Mouse (Mus musculus): ENCODE measurements around the gene Psma6. TPM values are rescaled to one million over a fixed set of nuclear protein-coding genes. Genes with fewer than 3 reads are reported as not detected.
A peak's percentile ranks its signal among the peaks of the same experiment; 100 is the strongest.

Psma6 gene
- polyA plus RNA-seq, 1 experiment from 2014 or later: 499 TPM

GRCm38 (mm10) chr12:55448457-55448856 lies 64.4 kb downstream of the Psma6 start:
- Histone ChIP-seq H3K4me3 (no peak overlapping the region), H3K9me3 (replicated peaks) (no peaks in the 10 kb centered on the region), H3K4me1 (peaks cover 42% of the 10 kb centered on the region), H3K27me3 (ENCODE audit: low read depth, poor library complexity, severe bottlenecking) (no peaks in the 10 kb centered on the region), H3K36me3 (no peaks in the 10 kb centered on the region), H3K27ac (no peak overlapping the region)
- no peak for DNase-seq (ENCODE audit: low spot score)
- WGBS: 81% methylated on average over 2 of the region's 2 CpGs

DNA sequence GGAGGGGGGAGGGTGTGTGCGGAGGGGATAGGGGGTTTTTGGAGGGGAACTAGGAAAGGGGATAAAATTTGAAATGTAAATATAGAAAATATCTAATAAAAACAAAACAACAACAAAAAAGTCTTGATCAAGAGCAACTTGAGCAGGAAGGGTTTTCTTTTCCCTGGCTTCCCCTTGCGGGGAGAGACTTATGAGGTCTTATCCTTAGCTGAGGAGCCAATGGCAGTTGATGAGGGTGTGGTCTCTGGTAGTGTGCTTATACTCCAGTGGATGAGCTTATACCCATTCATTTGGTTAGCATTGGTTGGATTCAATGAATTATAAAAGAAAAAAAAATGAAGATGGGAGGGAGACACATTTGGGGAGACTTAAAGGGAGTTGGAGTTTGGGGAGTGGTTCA lies 65.0 kb downstream of the Psma6 start:
- Histone ChIP-seq H3K9me3 (replicated peaks) (no peaks in the 10 kb centered on the region), H3K4me3 (no peak overlapping the region), H3K27ac (no peak overlapping the region), H3K4me1 (peaks cover 45% of the 10 kb centered on the region), H3K27me3 (ENCODE audit: low read depth, poor library complexity, severe bottlenecking) (no peaks in the 10 kb centered on the region), H3K36me3 (no peaks in the 10 kb centered on the region)
- DNase-seq (ENCODE audit: low spot score): no peak
- 85% methylated on average over 2 of the region's 2 CpGs for WGBS

DNA sequence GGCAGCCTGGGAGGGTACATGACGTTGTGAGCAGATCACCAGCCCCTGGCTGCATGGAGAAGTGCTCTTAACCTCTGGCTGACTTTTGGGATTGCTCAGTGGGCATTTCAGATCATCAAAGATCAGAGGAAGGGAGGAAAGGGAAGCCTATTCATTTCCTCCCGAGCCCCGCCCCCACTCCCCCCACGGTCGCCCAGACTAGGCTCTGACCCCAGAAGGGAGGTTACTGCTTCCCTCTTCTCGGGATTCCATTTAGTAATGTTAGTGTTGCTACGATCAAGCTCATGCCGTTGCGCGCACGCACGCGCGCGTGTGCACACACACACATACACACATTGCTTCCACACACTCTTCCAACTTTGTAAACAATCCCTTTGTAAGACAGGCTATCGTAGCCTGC lies 66.4 kb downstream of the Psma6 start:
- 71% methylated on average over 16 of the region's 16 CpGs for WGBS
- H3K4me1 ChIP-seq: peaks cover 45% of the 10 kb centered on the region
- no peak for DNase-seq (ENCODE audit: low spot score)
- H3K36me3 ChIP-seq: no peaks in the 10 kb centered on the region
- H3K4me3 ChIP-seq: no peak overlapping the region
- peak overlapping the region; percentile 53 for H3K27ac ChIP-seq
- no peaks in the 10 kb centered on the region for H3K9me3 ChIP-seq (replicated peaks)
- H3K27me3 ChIP-seq (ENCODE audit: low read depth, poor library complexity, severe bottlenecking): no peaks in the 10 kb centered on the region

DNA sequence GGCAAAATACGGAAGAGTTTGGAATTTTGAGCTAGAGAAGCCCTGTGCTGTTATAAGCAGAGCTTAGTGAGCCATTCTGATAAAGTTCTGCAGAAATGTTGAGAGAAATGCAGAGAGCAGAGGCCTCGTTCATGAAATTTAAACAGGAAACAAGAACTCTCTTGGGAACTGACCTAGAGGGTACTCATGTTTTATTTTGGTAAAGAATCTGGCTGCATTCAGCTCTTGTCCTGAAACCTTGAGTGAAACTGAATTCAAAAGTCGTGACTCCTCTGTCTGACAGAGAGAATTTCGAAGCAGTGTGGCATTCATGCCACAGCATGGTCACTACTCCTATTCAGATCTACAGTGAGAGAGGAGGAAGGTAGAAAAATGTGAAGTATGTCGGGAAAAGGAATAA lies 68.8 kb downstream of the Psma6 start:
- 75% methylated on average over 5 of the region's 5 CpGs for WGBS
- no peaks in the 10 kb centered on the region for H3K27me3 ChIP-seq (ENCODE audit: low read depth, poor library complexity, severe bottlenecking)
- H3K4me3 ChIP-seq: no peak overlapping the region
- DNase-seq (ENCODE audit: low spot score): no peak
- peaks cover 24% of the 10 kb centered on the region for H3K4me1 ChIP-seq
- H3K36me3 ChIP-seq: no peaks in the 10 kb centered on the region
- H3K27ac ChIP-seq: peak overlapping the region; percentile 14; the same call in 1 of the 2 replicates
- no peaks in the 10 kb centered on the region for H3K9me3 ChIP-seq (replicated peaks)

- peaks cover 24% of the 10 kb centered on the region for H3K4me1 ChIP-seq
- H3K9me3 ChIP-seq (replicated peaks): no peaks in the 10 kb centered on the region
- DNase-seq (ENCODE audit: low spot score): no peak
- 76% methylated on average over 4 of the region's 4 CpGs for WGBS
- no peak overlapping the region for H3K27ac ChIP-seq
- no peak overlapping the region for H3K4me3 ChIP-seq
- no peaks in the 10 kb centered on the region for H3K36me3 ChIP-seq
- no peaks in the 10 kb centered on the region for H3K27me3 ChIP-seq (ENCODE audit: low read depth, poor library complexity, severe bottlenecking)
Observed at GRCm38 (mm10) chr12:55453924-55454323, 69.9 kb downstream of the Psma6 start.

- Histone ChIP-seq H3K27ac (no peak overlapping the region), H3K27me3 (ENCODE audit: low read depth, poor library complexity, severe bottlenecking) (no peaks in the 10 kb centered on the region), H3K36me3 (no peaks in the 10 kb centered on the region), H3K4me1 (peaks cover 20% of the 10 kb centered on the region), H3K4me3 (no peak overlapping the region), H3K9me3 (replicated peaks) (no peaks in the 10 kb centered on the region)
- DNase-seq (ENCODE audit: low spot score): no peak
- WGBS: 86% methylated on average over 10 of the region's 10 CpGs
Observed at GRCm38 (mm10) chr12:55455206-55455605, 71.2 kb downstream of the Psma6 start.

DNA sequence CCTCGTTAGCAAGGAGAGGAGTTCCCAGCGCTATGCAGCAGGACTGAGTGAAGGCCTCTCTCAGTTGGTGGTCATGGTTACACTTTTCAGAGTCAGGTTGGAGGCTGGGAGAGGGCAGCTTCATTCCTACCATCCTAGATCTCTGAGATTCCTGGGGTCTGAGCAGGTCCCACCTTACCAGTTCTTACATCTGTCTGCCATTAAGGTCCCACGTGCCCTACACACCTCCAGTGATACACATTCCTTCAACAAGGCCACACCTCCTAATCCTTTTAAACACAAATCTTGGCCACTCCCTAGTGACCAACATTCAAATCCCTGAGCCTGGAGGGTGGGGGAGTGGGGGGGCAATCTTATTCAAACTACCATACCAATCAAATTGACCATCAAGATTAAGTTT lies 72.1 kb downstream of the Psma6 start:
- H3K27ac ChIP-seq: no peak overlapping the region
- WGBS: 69% methylated on average over 3 of the region's 3 CpGs
- H3K4me1 ChIP-seq: peaks cover 17% of the 10 kb centered on the region
- no peaks in the 10 kb centered on the region for H3K9me3 ChIP-seq (replicated peaks)
- no peaks in the 10 kb centered on the region for H3K36me3 ChIP-seq
- H3K4me3 ChIP-seq: no peak overlapping the region
- DNase-seq (ENCODE audit: low spot score): no peak
- H3K27me3 ChIP-seq (ENCODE audit: low read depth, poor library complexity, severe bottlenecking): no peaks in the 10 kb centered on the region

DNA sequence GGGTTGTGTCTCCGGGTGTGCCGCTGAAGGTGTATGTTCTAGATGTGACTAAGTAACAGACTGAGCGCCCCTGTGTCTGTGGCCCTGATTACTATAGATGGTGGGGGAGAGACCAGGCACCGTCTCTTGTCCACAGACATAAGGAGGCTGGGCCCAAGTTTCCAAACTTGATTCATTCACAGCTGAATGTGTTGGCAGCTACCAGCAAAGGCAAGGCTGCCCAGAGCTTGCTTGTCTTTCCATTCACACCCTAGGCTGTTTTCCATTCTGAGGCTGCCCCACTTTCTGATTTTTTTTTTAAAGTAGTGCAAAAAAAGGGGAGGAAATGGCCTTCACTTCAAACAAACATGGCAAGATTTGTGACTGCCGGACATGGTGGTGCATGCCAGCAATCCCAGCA lies 72.9 kb downstream of the Psma6 start:
- Histone ChIP-seq H3K9me3 (replicated peaks) (no peaks in the 10 kb centered on the region), H3K27ac (no peak overlapping the region), H3K27me3 (ENCODE audit: low read depth, poor library complexity, severe bottlenecking) (no peaks in the 10 kb centered on the region), H3K36me3 (no peaks in the 10 kb centered on the region), H3K4me1 (peaks cover 23% of the 10 kb centered on the region), H3K4me3 (no peak overlapping the region)
- WGBS: 94% methylated on average over 5 of the region's 5 CpGs
- no peak for DNase-seq (ENCODE audit: low spot score)

DNA sequence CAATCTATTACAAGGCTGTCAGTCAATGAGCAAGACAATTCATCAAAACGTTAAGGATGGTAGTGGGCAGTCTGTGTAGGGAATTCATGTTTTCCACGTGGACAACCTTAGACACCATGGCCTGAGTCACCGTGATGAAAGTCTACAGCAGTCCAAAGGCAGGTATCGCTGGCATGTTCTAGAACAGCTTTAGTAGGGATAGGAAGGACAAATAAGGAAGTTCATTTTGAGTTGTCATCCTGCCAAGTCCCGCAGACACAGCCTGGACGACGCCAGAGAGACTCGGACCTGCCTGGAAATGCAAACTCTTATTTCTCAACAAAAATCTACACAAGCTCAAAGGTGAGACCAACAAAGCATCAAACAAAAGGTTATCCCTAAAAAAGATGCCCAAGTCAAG lies 75.7 kb downstream of the Psma6 start:
- no peaks in the 10 kb centered on the region for H3K36me3 ChIP-seq
- H3K4me1 ChIP-seq: peaks cover 20% of the 10 kb centered on the region
- no peak overlapping the region for H3K4me3 ChIP-seq
- H3K27ac ChIP-seq: no peak overlapping the region
- no peaks in the 10 kb centered on the region for H3K9me3 ChIP-seq (replicated peaks)
- 92% methylated on average over 8 of the region's 8 CpGs for WGBS
- no peak for DNase-seq (ENCODE audit: low spot score)
- no peaks in the 10 kb centered on the region for H3K27me3 ChIP-seq (ENCODE audit: low read depth, poor library complexity, severe bottlenecking)

- DNase-seq (ENCODE audit: low spot score): no peak
- 69% methylated on average over 4 of the region's 4 CpGs for WGBS
- Histone ChIP-seq H3K4me3 (no peak overlapping the region), H3K36me3 (no peaks in the 10 kb centered on the region), H3K9me3 (replicated peaks) (no peaks in the 10 kb centered on the region), H3K27ac (peak overlapping the region; percentile 31; the same call in 1 of the 2 replicates), H3K4me1 (peaks cover 29% of the 10 kb centered on the region), H3K27me3 (ENCODE audit: low read depth, poor library complexity, severe bottlenecking) (no peaks in the 10 kb centered on the region)
Observed at GRCm38 (mm10) chr12:55460900-55461299, 76.9 kb downstream of the Psma6 start.

DNA sequence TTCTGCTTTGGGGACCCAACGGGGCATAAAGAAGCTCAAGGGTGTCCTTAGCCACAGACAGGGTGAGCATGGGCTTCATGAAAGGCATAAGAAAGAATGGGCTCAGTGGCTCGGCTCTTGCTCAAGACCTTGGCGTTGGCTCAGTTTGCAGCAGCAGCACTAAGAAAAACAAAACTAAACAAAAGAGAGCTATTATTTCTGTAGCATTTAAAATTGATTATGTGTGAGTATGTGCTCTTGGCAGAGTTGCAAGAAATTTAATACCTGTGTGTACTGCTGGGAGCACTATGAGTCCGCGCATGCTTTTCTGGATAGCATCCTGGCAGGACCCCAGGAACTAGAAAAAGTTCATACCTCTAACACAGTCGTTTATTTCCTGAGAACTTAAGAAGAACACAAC lies 77.7 kb downstream of the Psma6 start:
- DNase-seq (ENCODE audit: low spot score): no peak
- peak overlapping the region; percentile 31; the same call in 1 of the 2 replicates for H3K27ac ChIP-seq
- H3K27me3 ChIP-seq (ENCODE audit: low read depth, poor library complexity, severe bottlenecking): no peaks in the 10 kb centered on the region
- H3K36me3 ChIP-seq: no peaks in the 10 kb centered on the region
- no peaks in the 10 kb centered on the region for H3K9me3 ChIP-seq (replicated peaks)
- no peak overlapping the region for H3K4me3 ChIP-seq
- 88% methylated on average over 6 of the region's 6 CpGs for WGBS
- H3K4me1 ChIP-seq: peaks cover 29% of the 10 kb centered on the region

DNA sequence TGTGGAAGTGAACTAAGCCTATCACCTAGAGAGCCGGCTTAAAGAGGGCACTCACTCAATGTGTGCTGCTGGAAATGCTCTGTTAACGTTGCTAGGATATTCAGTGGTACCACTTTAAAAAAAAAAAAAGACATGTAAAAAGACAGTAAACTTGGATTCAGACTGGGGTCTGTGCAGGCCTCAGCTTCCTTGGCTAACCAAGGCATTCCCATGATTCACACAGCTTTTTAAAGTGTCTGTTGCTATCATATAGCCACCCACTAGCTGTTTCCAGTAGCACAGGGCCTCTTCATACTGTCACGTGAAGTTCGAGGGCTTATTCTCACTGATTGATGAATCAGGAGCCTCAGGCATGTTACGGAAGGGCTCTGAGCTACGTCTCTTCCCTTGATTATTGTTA lies 78.4 kb downstream of the Psma6 start:
- no peaks in the 10 kb centered on the region for H3K27me3 ChIP-seq (ENCODE audit: low read depth, poor library complexity, severe bottlenecking)
- no peaks in the 10 kb centered on the region for H3K36me3 ChIP-seq
- H3K9me3 ChIP-seq (replicated peaks): no peaks in the 10 kb centered on the region
- 80% methylated on average over 6 of the region's 6 CpGs for WGBS
- DNase-seq (ENCODE audit: low spot score): no peak
- 0 out of 2 replicates have a peak overlapping the region, but pooled peaks have one; percentile 42 for H3K27ac ChIP-seq
- H3K4me3 ChIP-seq: no peak overlapping the region
- peaks cover 29% of the 10 kb centered on the region for H3K4me1 ChIP-seq

DNA sequence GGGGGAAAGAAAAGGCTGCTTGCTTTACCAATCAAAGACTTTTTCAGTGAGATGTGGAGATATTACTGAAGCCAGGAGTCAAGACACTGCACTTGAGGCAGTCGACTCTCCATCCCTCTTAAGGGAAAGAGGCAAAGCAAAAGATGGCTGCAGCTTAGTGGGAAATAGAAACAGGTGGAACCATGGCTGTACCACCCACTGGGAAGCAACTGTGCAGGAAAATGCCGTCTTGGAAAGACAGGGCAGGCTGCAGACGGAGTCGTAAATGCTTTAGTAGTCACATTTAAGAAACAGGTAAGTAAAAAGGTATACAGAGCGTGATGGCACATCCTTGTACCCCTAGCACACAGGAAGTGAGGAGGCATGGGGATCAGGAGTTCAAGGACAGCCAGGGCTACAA lies 79.1 kb downstream of the Psma6 start:
- Histone ChIP-seq H3K27me3 (ENCODE audit: low read depth, poor library complexity, severe bottlenecking) (peaks cover 4% of the 10 kb centered on the region; the same call in 1 of the 2 replicates), H3K27ac (0 out of 2 replicates have a peak overlapping the region, but pooled peaks have one; percentile 42), H3K9me3 (replicated peaks) (no peaks in the 10 kb centered on the region), H3K4me1 (peaks cover 32% of the 10 kb centered on the region), H3K4me3 (no peak overlapping the region), H3K36me3 (no peaks in the 10 kb centered on the region)
- WGBS: 75% methylated on average over 5 of the region's 5 CpGs
- no peak for DNase-seq (ENCODE audit: low spot score)

All from limb, embryonic 10.5 days (tissue).